Mouse (Mus musculus): ENCODE measurements around the gene Actl6b. TPM values are rescaled to one million over a fixed set of nuclear protein-coding genes. Genes with fewer than 3 reads are reported as not detected.

The Actl6b gene
- polyA plus RNA-seq, 1 experiment from 2014 or later, result 256 TPM

- 71% methylated on average over 6 of the region's 6 CpGs for WGBS
- Histone ChIP-seq H3K9me3 (no peaks in the 10 kb centered on the region), H3K27ac (no peak overlapping the region), H3K4me3 (no peak overlapping the region), H3K9ac (no peak overlapping the region), H3K4me2 (no peak overlapping the region), H3K27me3 (no peaks in the 10 kb centered on the region), H3K36me3 (no peaks in the 10 kb centered on the region), H3K4me1 (replicated peaks) (no peaks in the 10 kb centered on the region)
- ATAC-seq (ENCODE audit: low FRiP score), result no peak
Observed at GRCm38 (mm10) chr5:137544926-137545325, 8.4 kb upstream of the Actl6b start.

- Histone ChIP-seq H3K4me1 (replicated peaks) (no peaks in the 10 kb centered on the region), H3K9me3 (no peaks in the 10 kb centered on the region), H3K27me3 (no peaks in the 10 kb centered on the region), H3K4me2 (no peak overlapping the region), H3K4me3 (no peak overlapping the region), H3K27ac (no peak overlapping the region), H3K36me3 (no peaks in the 10 kb centered on the region), H3K9ac (no peak overlapping the region)
- ATAC-seq (ENCODE audit: low FRiP score), result no peak
- WGBS, result 88% methylated on average over 4 of the region's 4 CpGs
Observed at GRCm38 (mm10) chr5:137545596-137545995, 7.7 kb upstream of the Actl6b start.

GRCm38 (mm10) chr5:137549840-137550239 lies 3.5 kb upstream of the Actl6b start:
- no peak overlapping the region for H3K4me2 ChIP-seq
- H3K27ac ChIP-seq, result no peak overlapping the region
- no peaks in the 10 kb centered on the region for H3K9me3 ChIP-seq
- no peak for ATAC-seq (ENCODE audit: low FRiP score)
- 0 out of 2 replicates have a peak, but pooled peaks cover 4% of the 10 kb centered on the region for H3K27me3 ChIP-seq
- H3K4me1 ChIP-seq (replicated peaks), result peaks cover 11% of the 10 kb centered on the region
- no peak overlapping the region for H3K4me3 ChIP-seq
- no peaks in the 10 kb centered on the region for H3K36me3 ChIP-seq
- H3K9ac ChIP-seq, result no peak overlapping the region
- 81% methylated on average over 2 of the region's 2 CpGs for WGBS

- Histone ChIP-seq H3K4me2 (no peak overlapping the region), H3K9ac (no peak overlapping the region), H3K27me3 (0 out of 2 replicates have a peak, but pooled peaks cover 12% of the 10 kb centered on the region), H3K27ac (no peak overlapping the region), H3K9me3 (no peaks in the 10 kb centered on the region), H3K36me3 (no peaks in the 10 kb centered on the region; the same call in 1 of the 2 replicates), H3K4me1 (replicated peaks) (peaks cover 15% of the 10 kb centered on the region), H3K4me3 (no peak overlapping the region)
- ATAC-seq (ENCODE audit: low FRiP score), result no peak
- WGBS, result 77% methylated on average over 5 of the region's 5 CpGs
Observed at GRCm38 (mm10) chr5:137551119-137551518, 2.2 kb upstream of the Actl6b start.

- Histone ChIP-seq H3K27me3 (0 out of 2 replicates have a peak, but pooled peaks cover 12% of the 10 kb centered on the region), H3K36me3 (no peaks in the 10 kb centered on the region; the same call in 1 of the 2 replicates), H3K4me1 (replicated peaks) (peaks cover 15% of the 10 kb centered on the region), H3K4me2 (peak overlapping the region; percentile 84), H3K9me3 (no peaks in the 10 kb centered on the region), H3K4me3 (peak overlapping the region; percentile 77), H3K27ac (peak overlapping the region; percentile 90), H3K9ac (peak overlapping the region; percentile 87)
- 25% methylated on average over 6 of the region's 6 CpGs for WGBS
- ATAC-seq (ENCODE audit: low FRiP score), result peak; percentile 68
Observed at GRCm38 (mm10) chr5:137553000-137553399, 317 bp upstream of the Actl6b start.

GRCm38 (mm10) chr5:137553898-137554297 lies 581 bp downstream of the Actl6b start:
- ATAC-seq (ENCODE audit: low FRiP score), result peak; percentile 44
- WGBS, result 48% methylated on average over 11 of the region's 11 CpGs
- Histone ChIP-seq H3K4me2 (peak overlapping the region; percentile 84), H3K27ac (peak overlapping the region; percentile 90), H3K4me3 (peak overlapping the region; percentile 77), H3K27me3 (0 out of 2 replicates have a peak, but pooled peaks cover 12% of the 10 kb centered on the region), H3K4me1 (replicated peaks) (peaks cover 15% of the 10 kb centered on the region), H3K9me3 (no peaks in the 10 kb centered on the region), H3K9ac (peak overlapping the region; percentile 87), H3K36me3 (no peaks in the 10 kb centered on the region; the same call in 1 of the 2 replicates)

- H3K4me3 ChIP-seq, result no peak overlapping the region
- H3K36me3 ChIP-seq, result peaks cover 39% of the 10 kb centered on the region
- no peak for ATAC-seq (ENCODE audit: low FRiP score)
- H3K4me1 ChIP-seq (replicated peaks), result no peaks in the 10 kb centered on the region
- 57% methylated on average over 6 of the region's 6 CpGs for WGBS
- no peak overlapping the region for H3K4me2 ChIP-seq
- H3K27me3 ChIP-seq, result no peaks in the 10 kb centered on the region
- H3K9me3 ChIP-seq, result no peaks in the 10 kb centered on the region
- H3K27ac ChIP-seq, result 0 out of 2 replicates have a peak overlapping the region, but pooled peaks have one; percentile 35
- H3K9ac ChIP-seq, result no peak overlapping the region
Observed at GRCm38 (mm10) chr5:137561556-137561955, 8.2 kb downstream of the Actl6b start.

GRCm38 (mm10) chr5:137562965-137563364 lies 9.6 kb downstream of the Actl6b start:
- Histone ChIP-seq H3K9me3 (no peaks in the 10 kb centered on the region), H3K4me1 (replicated peaks) (no peaks in the 10 kb centered on the region), H3K4me2 (no peak overlapping the region), H3K27me3 (0 out of 2 replicates have a peak, but pooled peaks cover 6% of the 10 kb centered on the region), H3K4me3 (no peak overlapping the region), H3K9ac (no peak overlapping the region), H3K36me3 (peaks cover 51% of the 10 kb centered on the region), H3K27ac (no peak overlapping the region)
- WGBS, result 81% methylated on average over 10 of the region's 10 CpGs
- ATAC-seq (ENCODE audit: low FRiP score), result no peak

GRCm38 (mm10) chr5:137565744-137566143 lies 12.4 kb downstream of the Actl6b start:
- Histone ChIP-seq H3K9me3 (no peaks in the 10 kb centered on the region), H3K9ac (no peak overlapping the region), H3K4me3 (no peak overlapping the region), H3K4me1 (replicated peaks) (no peaks in the 10 kb centered on the region), H3K27ac (no peak overlapping the region), H3K4me2 (no peak overlapping the region), H3K36me3 (peaks cover 49% of the 10 kb centered on the region), H3K27me3 (0 out of 2 replicates have a peak, but pooled peaks cover 6% of the 10 kb centered on the region)
- ATAC-seq (ENCODE audit: low FRiP score), result no peak
- 69% methylated on average over 6 of the region's 6 CpGs for WGBS

- no peaks in the 10 kb centered on the region for H3K4me1 ChIP-seq (replicated peaks)
- 0 out of 2 replicates have a peak, but pooled peaks cover 6% of the 10 kb centered on the region for H3K27me3 ChIP-seq
- H3K9ac ChIP-seq, result no peak overlapping the region
- ATAC-seq (ENCODE audit: low FRiP score), result no peak
- H3K36me3 ChIP-seq, result peaks cover 49% of the 10 kb centered on the region
- no peak overlapping the region for H3K27ac ChIP-seq
- no peaks in the 10 kb centered on the region for H3K9me3 ChIP-seq
- H3K4me3 ChIP-seq, result no peak overlapping the region
- no peak overlapping the region for H3K4me2 ChIP-seq
- WGBS, result 93% methylated on average over 5 of the region's 5 CpGs
Observed at GRCm38 (mm10) chr5:137566416-137566815, 13.1 kb downstream of the Actl6b start.

GRCm38 (mm10) chr5:137568223-137568798 lies 15.0 kb downstream of the Actl6b start:
- H3K4me3 ChIP-seq, result no peak overlapping the region
- H3K27me3 ChIP-seq, result 0 out of 2 replicates have a peak, but pooled peaks cover 6% of the 10 kb centered on the region
- H3K4me2 ChIP-seq, result no peak overlapping the region
- H3K36me3 ChIP-seq, result peaks cover 49% of the 10 kb centered on the region
- H3K27ac ChIP-seq, result no peak overlapping the region
- no peaks in the 10 kb centered on the region for H3K9me3 ChIP-seq
- no peak overlapping the region for H3K9ac ChIP-seq
- ATAC-seq (ENCODE audit: low FRiP score), result no peak
- 84% methylated on average over 8 of the region's 8 CpGs for WGBS
- no peaks in the 10 kb centered on the region for H3K4me1 ChIP-seq (replicated peaks)

- WGBS, result 78% methylated on average over 12 of the region's 12 CpGs
- Histone ChIP-seq H3K27ac (no peak overlapping the region), H3K9ac (no peak overlapping the region), H3K4me2 (no peak overlapping the region), H3K27me3 (0 out of 2 replicates have a peak, but pooled peaks cover 9% of the 10 kb centered on the region), H3K4me1 (replicated peaks) (no peaks in the 10 kb centered on the region), H3K9me3 (no peaks in the 10 kb centered on the region), H3K4me3 (no peak overlapping the region), H3K36me3 (peaks cover 46% of the 10 kb centered on the region)
- no peak for ATAC-seq (ENCODE audit: low FRiP score)
Observed at GRCm38 (mm10) chr5:137569031-137569430, 15.7 kb downstream of the Actl6b start.

GRCm38 (mm10) chr5:137569665-137570064 lies 16.3 kb downstream of the Actl6b start, which contains the start of gene Tfr2:
Tfr2 (plus strand) TSS chr5:137569840.
- H3K4me2 ChIP-seq, result no peak within 1 kb of the TSS
- H3K27me3 ChIP-seq, result 0 out of 2 replicates have a peak, but pooled peaks cover 10% of the 10 kb centered on the region
- WGBS, result 37% methylated on average over 9 of the region's 9 CpGs
- H3K9ac ChIP-seq, result no peak within 1 kb of the TSS
- 0 out of 2 replicates have a peak, but pooled peaks cover 4% of the 10 kb centered on the region for H3K4me1 ChIP-seq (replicated peaks)
- no peak for ATAC-seq (ENCODE audit: low FRiP score)
- H3K9me3 ChIP-seq, result no peaks in the 10 kb centered on the region
- no peak within 1 kb of the TSS for H3K27ac ChIP-seq
- peaks cover 40% of the 10 kb centered on the region for H3K36me3 ChIP-seq
- H3K4me3 ChIP-seq, result no peak within 1 kb of the TSS
